Mouse (Mus musculus) lung, postnatal 0 days (tissue): Measurements from ENCODE around the gene B3gnt3.

ENCODE experiments used
- CTCF ChIP-seq: IDR thresholded peaks from 2 replicates; pipeline ENCODE4 v1.5.1; 2016; ENCODE audit warnings: antibody characterized with exemption, mild to moderate bottlenecking
- EP300 ChIP-seq: IDR thresholded peaks from 2 replicates; pipeline ENCODE4 v1.6.1; 2016; ENCODE audit warnings: antibody characterized with exemption, mild to moderate bottlenecking, control low read depth

- TF ChIP-seq CTCF (no peak), EP300 (no peak)
Observed at GRCm38 (mm10) chr8:71741226-71741625, 39.6 kb upstream of the B3gnt3 start.
